Mouse (Mus musculus) natural killer cell, adult 2 months (primary cell): ENCODE measurements around the gene Tmem248.

ENCODE experiments used
- DNase-seq, 2 experiments: peaks; one replicate each; pipeline ENCODE4 v3.0.0; 2022; ENCODE audit warnings: low spot score in 2 of 2

Gene Tmem248

DNA sequence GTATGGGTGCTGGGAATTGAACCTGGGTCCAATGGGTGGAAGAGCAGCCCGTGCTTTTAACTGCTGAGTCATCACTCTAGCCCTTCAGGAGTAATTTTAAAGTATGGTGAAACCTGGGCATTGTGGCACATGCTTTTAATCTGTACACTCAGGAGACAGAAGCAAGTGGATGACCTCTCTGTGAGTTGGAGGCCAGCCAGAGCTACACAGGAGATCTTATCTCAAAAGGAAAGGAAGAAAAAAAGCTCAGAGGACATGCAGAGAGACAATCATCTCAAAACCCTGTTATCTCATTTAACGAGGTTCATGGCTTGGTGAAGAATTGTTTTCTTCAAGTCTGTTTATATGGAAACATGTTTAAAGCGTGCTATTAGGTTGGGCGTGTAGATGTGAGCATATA, 12.9 kb upstream of the Tmem248 start:
- DNase-seq, result no peak

GRCm38 (mm10) chr5:130204560-130204959, 12.3 kb upstream of the Tmem248 start:
- DNase-seq, result no peak

DNA sequence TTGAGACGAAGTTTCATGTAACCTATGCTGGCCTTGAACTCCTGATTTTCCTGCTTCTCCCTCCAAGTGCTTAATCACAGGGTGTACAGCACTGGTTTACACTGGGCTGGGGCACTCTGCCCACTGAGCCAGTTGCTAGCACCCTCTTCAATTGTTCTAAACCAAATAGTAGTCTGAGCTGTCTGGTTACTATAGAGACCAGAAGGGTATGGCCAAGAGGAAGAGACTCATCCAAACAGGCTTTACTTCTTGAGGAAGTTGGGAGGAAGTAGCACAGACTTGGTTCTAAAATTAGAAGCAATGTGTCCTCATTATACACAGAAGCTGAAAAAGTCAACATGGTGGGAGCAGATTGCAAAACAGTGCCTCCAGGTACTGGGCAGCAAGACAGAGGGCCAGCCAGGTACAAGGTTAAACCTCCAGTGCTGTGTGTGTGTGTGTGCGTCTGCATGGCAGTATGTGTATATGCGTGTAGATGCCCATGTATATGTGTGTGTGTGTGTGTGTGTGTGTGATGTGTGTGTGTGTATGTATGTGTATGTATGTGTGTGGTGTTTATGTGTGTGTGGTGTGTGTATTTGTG, 11.3 kb upstream of the Tmem248 start:
- no peak for DNase-seq

DNA sequence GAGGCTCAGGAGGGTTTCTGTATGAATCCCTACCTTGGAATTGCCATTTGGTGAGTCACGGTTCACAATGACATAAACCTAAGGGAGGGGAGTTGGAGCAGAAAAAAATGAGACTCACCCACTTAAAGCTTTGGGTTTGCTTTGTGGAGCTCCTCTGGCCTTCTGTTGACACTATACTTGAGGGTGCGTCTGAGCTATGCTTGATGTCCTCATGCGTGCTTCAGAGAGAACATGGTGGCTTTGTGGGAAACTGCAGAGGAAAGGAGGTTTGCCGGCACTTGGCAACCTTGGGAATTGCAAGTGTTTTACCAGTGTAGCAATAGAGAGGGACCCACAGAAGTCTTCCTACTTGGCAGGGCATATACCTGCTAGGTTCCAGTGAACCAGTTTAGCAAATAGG, 9.6 kb upstream of the Tmem248 start:
- no peak for DNase-seq

DNA sequence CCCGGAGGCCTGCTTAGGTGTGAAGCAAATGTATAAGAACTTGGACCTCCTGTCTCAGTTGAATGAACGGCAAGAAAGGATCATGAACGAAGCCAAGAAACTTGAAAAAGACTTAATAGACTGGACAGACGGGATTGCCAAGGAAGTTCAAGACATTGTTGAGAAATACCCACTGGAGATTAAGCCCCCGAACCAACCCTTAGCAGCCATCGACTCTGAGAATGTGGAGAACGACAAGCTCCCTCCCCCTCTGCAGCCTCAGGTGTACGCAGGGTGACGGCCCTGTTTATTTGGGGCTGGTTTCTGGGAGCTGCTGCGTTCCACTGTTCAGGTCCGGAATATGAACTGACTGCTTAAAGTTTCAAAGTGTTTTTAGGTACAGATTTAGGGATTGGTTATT, 3.9 kb upstream of the Tmem248 start:
- DNase-seq, result no peak

- DNase-seq, result no peak
Observed at GRCm38 (mm10) chr5:130217406-130217805, 525 bp downstream of the Tmem248 start.

DNA sequence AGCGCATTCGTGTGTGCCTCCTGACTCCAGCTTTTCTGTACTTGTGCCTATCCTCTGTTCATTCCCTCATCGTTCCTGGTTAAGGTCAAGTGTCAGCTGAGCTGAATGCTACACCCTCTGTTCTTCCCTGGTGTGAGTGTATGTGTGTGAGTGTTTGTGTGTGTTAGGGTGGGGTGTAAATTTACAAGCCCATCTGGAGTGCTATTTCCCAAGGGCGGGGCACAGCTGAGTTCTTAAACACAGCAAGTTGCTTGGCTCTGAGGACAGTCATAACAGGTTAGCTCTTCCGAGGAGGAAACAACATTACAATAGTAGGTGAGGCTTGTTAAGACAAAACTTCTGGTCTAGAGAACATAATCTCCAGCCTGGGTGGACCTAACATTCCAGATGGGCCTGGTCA, 1.5 kb downstream of the Tmem248 start:
- no peak for DNase-seq

DNA sequence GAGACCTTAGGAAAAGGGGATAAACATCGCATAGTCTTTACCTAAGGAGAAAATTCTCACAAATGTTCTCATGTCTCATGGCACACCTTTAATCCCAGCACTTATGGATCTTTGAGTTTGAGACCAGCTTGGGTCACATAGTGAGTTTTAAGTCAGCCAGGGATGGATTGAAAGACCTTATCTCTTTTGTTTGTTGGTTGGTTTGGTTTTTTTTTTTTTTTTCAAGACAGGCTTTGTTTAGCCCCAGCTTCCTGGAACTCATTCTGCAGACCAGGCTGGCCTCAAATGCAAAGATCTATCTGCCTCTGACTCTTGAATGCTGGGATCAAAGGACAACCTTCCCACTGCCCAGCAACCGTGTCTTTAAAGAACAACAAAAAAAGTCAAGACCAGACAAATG, 4.4 kb downstream of the Tmem248 start:
- DNase-seq, result no peak

GRCm38 (mm10) chr5:130221760-130222145, 4.9 kb downstream of the Tmem248 start:
- no peak for DNase-seq

- DNase-seq, result peak; percentile 86 to 90
Observed at GRCm38 (mm10) chr5:130222146-130223004, 5.5 kb downstream of the Tmem248 start.

DNA sequence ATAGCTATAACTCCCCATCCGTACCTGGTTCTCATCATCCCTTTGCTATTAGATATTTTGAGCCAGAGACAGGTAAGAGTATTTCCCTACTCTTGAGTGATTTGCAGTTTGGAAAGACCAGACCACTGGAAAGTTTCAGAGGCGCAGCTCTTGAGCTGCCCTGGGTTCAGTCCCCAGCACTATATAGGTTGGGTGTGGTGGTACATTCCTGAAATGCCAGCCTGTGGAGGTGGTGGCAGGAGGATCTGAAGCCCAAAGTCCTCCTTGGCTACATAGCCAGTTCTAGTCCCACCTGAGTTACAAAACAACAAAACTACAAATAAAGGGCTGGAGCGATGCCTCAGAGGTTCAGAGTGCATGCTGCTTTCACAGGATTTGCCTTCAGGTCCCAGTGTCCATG, 9.9 kb downstream of the Tmem248 start:
- no peak for DNase-seq

DNA sequence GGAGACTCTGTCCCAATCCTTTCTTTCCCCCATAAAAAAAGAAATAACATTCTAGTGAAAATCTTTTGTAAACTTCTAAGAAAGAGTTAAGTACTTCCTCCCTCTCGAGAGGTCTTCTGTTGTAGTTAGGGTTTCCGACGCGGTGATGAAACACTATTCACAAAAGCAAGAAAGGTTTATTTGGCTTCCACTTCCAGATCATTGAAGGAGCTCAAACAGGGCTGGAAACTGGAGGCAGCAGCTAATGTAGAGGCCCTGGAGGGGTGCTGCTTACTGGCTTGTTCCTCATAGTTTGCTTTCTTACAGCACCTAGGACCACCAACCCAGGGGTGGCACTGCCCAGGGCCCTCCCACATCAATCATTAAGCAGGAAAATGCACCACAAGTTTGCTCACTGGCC, 11.2 kb downstream of the Tmem248 start:
- DNase-seq, result no peak

- no peak for DNase-seq
Observed at GRCm38 (mm10) chr5:130236302-130236701, 19.4 kb downstream of the Tmem248 start.

GRCm38 (mm10) chr5:130239236-130239635, 22.4 kb downstream of the Tmem248 start:
- DNase-seq, result no peak

DNA sequence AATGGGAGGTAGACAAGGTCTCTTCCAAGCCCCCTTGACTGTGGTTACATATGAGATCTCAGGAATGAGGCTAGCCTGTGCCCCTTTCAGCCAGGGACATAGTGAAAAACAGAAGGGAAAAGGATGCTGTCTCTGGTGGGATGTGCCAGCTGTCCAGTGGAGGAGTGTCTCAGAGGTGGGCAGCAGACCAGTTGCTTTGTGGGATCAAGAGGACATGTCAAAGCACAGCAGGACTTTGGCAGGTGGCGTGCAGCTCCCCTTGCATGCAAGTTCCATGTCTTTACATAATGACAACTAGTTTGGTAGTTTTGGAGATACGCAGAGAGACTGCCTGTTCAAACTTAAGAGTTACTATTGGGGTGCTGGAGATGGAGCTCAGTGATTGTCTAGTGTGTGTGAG, 23.0 kb downstream of the Tmem248 start:
- no peak for DNase-seq

DNA sequence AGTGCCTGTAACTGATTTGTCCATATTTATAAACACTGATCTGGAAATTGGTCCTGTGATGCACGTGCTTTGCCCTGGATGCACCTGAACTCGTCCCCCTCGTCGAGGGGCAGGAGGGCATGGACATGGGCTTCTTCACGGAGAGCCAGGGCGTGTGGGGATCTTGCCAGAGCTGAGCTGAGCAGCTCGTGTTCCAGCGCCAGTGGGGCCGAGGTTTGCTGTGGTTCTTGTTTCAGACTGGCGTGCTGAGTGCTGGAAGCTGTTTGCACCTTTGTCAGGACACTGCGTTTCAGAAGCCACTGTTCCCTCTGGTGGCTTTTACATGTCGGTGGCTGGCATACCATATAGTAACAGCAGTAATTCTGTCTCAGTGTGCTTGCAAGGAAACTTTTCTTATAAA, 24.5 kb downstream of the Tmem248 start:
- DNase-seq, result no peak

DNA sequence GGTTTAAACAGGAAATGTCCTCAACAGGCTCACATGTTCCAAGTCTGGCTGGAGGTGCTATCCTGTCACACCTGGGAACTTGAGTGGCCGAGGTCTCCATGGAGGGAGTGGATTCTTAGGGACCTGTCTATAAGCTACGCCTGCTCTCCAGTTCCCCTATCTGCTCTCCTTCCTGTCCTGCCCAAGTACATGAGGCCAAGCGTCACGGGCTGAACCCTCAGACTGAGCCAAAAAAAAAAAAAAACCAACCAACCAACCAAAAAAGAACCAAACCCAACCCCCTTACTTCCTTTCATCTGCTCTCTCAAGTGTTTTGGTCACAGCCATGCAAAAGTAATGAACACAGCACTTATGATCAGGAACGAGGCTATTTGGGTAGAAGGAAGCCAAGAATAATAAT, 30.9 kb downstream of the Tmem248 start:
- no peak for DNase-seq

- no peak for DNase-seq
Observed at GRCm38 (mm10) chr5:130254164-130255016, 37.5 kb downstream of the Tmem248 start.

DNA sequence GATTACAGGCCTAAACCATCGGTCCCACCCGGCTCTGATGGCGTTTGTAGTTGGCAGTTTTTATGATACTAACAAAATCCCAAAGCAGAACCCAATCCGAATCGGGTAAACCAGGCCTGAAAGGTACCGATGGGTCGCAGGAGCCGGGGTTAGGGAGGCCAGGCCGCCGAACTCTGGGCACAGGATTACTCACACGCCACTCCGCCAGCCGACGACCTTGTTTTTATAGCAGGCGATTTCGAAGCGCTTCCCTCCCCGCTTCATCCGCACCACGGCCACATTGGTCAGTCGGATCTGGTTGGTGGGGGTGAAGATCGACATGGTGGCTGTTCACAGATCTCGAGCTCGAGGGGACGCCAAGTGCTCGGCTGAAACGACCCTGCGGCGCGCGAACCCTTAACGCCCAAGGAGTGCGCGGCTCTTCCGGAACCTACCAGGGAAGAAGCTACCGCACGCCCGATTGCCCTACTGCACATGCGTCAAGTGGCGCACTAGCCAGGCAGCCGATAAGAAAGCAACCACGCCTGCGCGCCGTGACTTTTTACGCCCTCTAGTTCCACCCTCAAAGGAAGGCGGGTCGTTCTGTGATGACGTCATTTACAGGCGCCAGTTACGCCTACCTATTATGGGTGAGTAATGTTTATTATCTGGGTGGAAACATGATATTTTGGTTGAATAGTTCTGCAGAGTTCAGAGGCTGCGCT, 38.3 kb downstream of the Tmem248 start, which contains the start of the genes Sbds and Tyw1:
Sbds (minus strand) TSS at position 514 of the 704 bp plus-strand sequence.
Tyw1 (plus strand) TSS at position 603 of the 704 bp plus-strand sequence.
- DNase-seq, result peak; percentile 97 to 99

DNA sequence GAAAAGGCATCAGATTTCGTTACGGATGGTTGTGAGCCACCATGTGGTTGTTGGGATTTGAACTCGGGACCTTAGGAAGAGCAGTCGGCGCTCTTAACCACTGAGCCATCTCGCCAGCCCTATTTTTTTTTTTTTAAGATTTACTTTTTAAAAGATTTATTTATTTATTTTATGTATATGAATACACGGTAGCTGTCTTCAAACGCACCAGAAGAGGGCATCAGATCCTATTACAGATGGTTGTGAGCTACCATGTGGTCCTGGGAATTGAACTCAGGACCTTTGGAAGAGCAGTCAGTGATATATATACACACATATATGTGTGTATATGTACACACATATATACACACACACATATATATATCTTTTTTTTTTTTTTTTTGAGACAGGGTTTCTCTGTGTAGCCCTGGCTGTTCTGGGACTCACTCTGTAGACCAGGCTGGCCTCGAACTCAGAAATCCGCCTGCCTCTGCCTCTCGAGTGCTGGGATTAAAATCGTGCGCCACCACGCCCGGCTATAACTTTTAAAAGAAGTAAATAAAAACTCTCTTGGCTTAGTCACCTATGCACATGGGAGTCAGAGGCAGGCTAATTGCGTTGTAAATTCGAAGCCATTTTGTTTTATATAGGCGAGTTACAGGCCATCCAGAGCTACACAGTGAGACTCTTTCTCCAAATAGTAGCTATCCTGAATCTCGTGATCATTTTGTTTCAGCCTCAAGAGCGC, 39.1 kb downstream of the Tmem248 start:
- DNase-seq, result peak in 1 of 2 experiments; percentile 17

GRCm38 (mm10) chr5:130256678-130257271, 39.9 kb downstream of the Tmem248 start:
- peak; percentile 94 for DNase-seq
